Mouse (Mus musculus): ENCODE measurements around the gene Kng2.

GRCm38 (mm10) chr16:22950840-22951395, 78.4 kb downstream of the Kng2 start, which contains the start of gene Hrg:
- TF ChIP-seq POLR2A (IDR thresholded peaks at IDR 0.05; ENCODE audit: extremely low read depth, insufficient read depth, low read length) (no peak), CTCF (IDR thresholded peaks at IDR 0.05; ENCODE audit: extremely low read depth, insufficient read depth, low read length) (no peak)
